Mouse (Mus musculus): ENCODE measurements around the gene Slc2a5. TPM values are rescaled to one million over a fixed set of nuclear protein-coding genes. Genes with fewer than 3 reads are reported as not detected.
A peak's percentile ranks its signal among the peaks of the same experiment; 100 is the strongest.

Gene Slc2a5
- polyA plus RNA-seq, 1 experiment from 2014 or later = 2.0 TPM

GRCm38 (mm10) chr4:150128571-150128970 lies 9.5 kb downstream of the Slc2a5 start:
- H3K9ac ChIP-seq = no peak overlapping the region
- H3K36me3 ChIP-seq = no peaks in the 10 kb centered on the region
- H3K9me3 ChIP-seq = no peaks in the 10 kb centered on the region
- no peak overlapping the region for H3K4me3 ChIP-seq
- WGBS = 49% methylated on average over 8 of the region's 8 CpGs
- no peaks in the 10 kb centered on the region; the same call in 1 of the 2 replicates for H3K27me3 ChIP-seq
- H3K27ac ChIP-seq = no peak overlapping the region
- no peak for ATAC-seq (ENCODE audit: insufficient number of reproducible peaks, low FRiP score, low TSS enrichment, low read depth)
- H3K4me1 ChIP-seq = peaks cover 4% of the 10 kb centered on the region; the same call in 1 of the 2 replicates
- no peak overlapping the region for H3K4me2 ChIP-seq

- no peaks in the 10 kb centered on the region for H3K9me3 ChIP-seq
- no peaks in the 10 kb centered on the region; the same call in 1 of the 2 replicates for H3K27me3 ChIP-seq
- 17% methylated on average over 2 of the region's 2 CpGs for WGBS
- no peaks in the 10 kb centered on the region for H3K36me3 ChIP-seq
- ATAC-seq (ENCODE audit: insufficient number of reproducible peaks, low FRiP score, low TSS enrichment, low read depth) = no peak
- H3K4me2 ChIP-seq = no peak overlapping the region
- no peak overlapping the region for H3K4me3 ChIP-seq
- no peak overlapping the region for H3K9ac ChIP-seq
- no peak overlapping the region for H3K27ac ChIP-seq
- H3K4me1 ChIP-seq = peaks cover 4% of the 10 kb centered on the region; the same call in 1 of the 2 replicates
These were observed 11.6 kb downstream of the Slc2a5 start for GRCm38 (mm10) chr4:150130661-150131060.

GRCm38 (mm10) chr4:150132692-150133271 lies 13.7 kb downstream of the Slc2a5 start:
- 25% methylated on average over 24 of the region's 24 CpGs for WGBS
- Histone ChIP-seq H3K9ac (no peak overlapping the region), H3K27ac (no peak overlapping the region), H3K4me2 (peak overlapping the region; percentile 44), H3K36me3 (no peaks in the 10 kb centered on the region), H3K4me1 (peaks cover 7% of the 10 kb centered on the region), H3K4me3 (peak overlapping the region; percentile 25), H3K9me3 (no peaks in the 10 kb centered on the region), H3K27me3 (no peaks in the 10 kb centered on the region; the same call in 1 of the 2 replicates)
- no peak for ATAC-seq (ENCODE audit: insufficient number of reproducible peaks, low FRiP score, low TSS enrichment, low read depth)

GRCm38 (mm10) chr4:150135254-150135653 lies 16.2 kb downstream of the Slc2a5 start:
- no peaks in the 10 kb centered on the region for H3K36me3 ChIP-seq
- H3K4me2 ChIP-seq = no peak overlapping the region
- no peaks in the 10 kb centered on the region; the same call in 1 of the 2 replicates for H3K27me3 ChIP-seq
- H3K9me3 ChIP-seq = no peaks in the 10 kb centered on the region
- 83% methylated on average over 7 of the region's 7 CpGs for whole genome bisulfite sequencing
- ATAC-seq (ENCODE audit: insufficient number of reproducible peaks, low FRiP score, low TSS enrichment, low read depth) = no peak
- peaks cover 15% of the 10 kb centered on the region for H3K4me1 ChIP-seq
- no peak overlapping the region for H3K4me3 ChIP-seq
- no peak overlapping the region for H3K27ac ChIP-seq
- no peak overlapping the region for H3K9ac ChIP-seq

GRCm38 (mm10) chr4:150136693-150137092 lies 17.6 kb downstream of the Slc2a5 start:
- Histone ChIP-seq H3K27me3 (no peaks in the 10 kb centered on the region; the same call in 1 of the 2 replicates), H3K9me3 (no peaks in the 10 kb centered on the region), H3K27ac (no peak overlapping the region), H3K4me1 (peaks cover 15% of the 10 kb centered on the region), H3K36me3 (no peaks in the 10 kb centered on the region), H3K4me2 (no peak overlapping the region), H3K4me3 (no peak overlapping the region), H3K9ac (no peak overlapping the region)
- 11% methylated on average over 10 of the region's 10 CpGs for WGBS
- no peak for ATAC-seq (ENCODE audit: insufficient number of reproducible peaks, low FRiP score, low TSS enrichment, low read depth)

- no peaks in the 10 kb centered on the region; the same call in 1 of the 2 replicates for H3K27me3 ChIP-seq
- peaks cover 15% of the 10 kb centered on the region for H3K4me1 ChIP-seq
- peak overlapping the region; percentile 39; the same call in 1 of the 2 replicates for H3K4me2 ChIP-seq
- H3K9me3 ChIP-seq = no peaks in the 10 kb centered on the region
- no peak overlapping the region; the same call in 1 of the 2 replicates for H3K27ac ChIP-seq
- H3K9ac ChIP-seq = no peak overlapping the region
- 82% methylated on average over 7 of the region's 7 CpGs for WGBS
- no peak overlapping the region for H3K4me3 ChIP-seq
- no peaks in the 10 kb centered on the region for H3K36me3 ChIP-seq
- no peak for ATAC-seq (ENCODE audit: insufficient number of reproducible peaks, low FRiP score, low TSS enrichment, low read depth)
These were observed 18.4 kb downstream of the Slc2a5 start for GRCm38 (mm10) chr4:150137368-150138083.

GRCm38 (mm10) chr4:150138084-150138543 lies 19.0 kb downstream of the Slc2a5 start:
- 18% methylated on average over 9 of the region's 9 CpGs for WGBS
- Histone ChIP-seq H3K9ac (no peak overlapping the region), H3K27ac (no peak overlapping the region; the same call in 1 of the 2 replicates), H3K9me3 (no peaks in the 10 kb centered on the region), H3K4me3 (peak overlapping the region; percentile 25), H3K4me1 (peaks cover 11% of the 10 kb centered on the region), H3K4me2 (peak overlapping the region; percentile 39), H3K36me3 (no peaks in the 10 kb centered on the region), H3K27me3 (no peaks in the 10 kb centered on the region)
- ATAC-seq (ENCODE audit: insufficient number of reproducible peaks, low FRiP score, low TSS enrichment, low read depth) = peak; percentile 42; the same call in 1 of the 2 replicates

- H3K4me3 ChIP-seq = no peak overlapping the region
- ATAC-seq (ENCODE audit: insufficient number of reproducible peaks, low FRiP score, low TSS enrichment, low read depth) = no peak
- no peaks in the 10 kb centered on the region for H3K9me3 ChIP-seq
- H3K27ac ChIP-seq = no peak overlapping the region
- no peak overlapping the region for H3K9ac ChIP-seq
- 63% methylated on average over 13 of the region's 13 CpGs for WGBS
- H3K27me3 ChIP-seq = no peaks in the 10 kb centered on the region
- H3K4me1 ChIP-seq = peaks cover 11% of the 10 kb centered on the region
- H3K36me3 ChIP-seq = no peaks in the 10 kb centered on the region
- H3K4me2 ChIP-seq = no peak overlapping the region
These were observed 20.0 kb downstream of the Slc2a5 start for GRCm38 (mm10) chr4:150139090-150139489.

- 76% methylated on average over 7 of the region's 7 CpGs for WGBS
These were observed 21.3 kb downstream of the Slc2a5 start for GRCm38 (mm10) chr4:150140346-150140745.

GRCm38 (mm10) chr4:150144242-150144641 lies 25.2 kb downstream of the Slc2a5 start:
- H3K9me3 ChIP-seq = no peaks in the 10 kb centered on the region
- no peak overlapping the region for H3K9ac ChIP-seq
- no peak for ATAC-seq (ENCODE audit: insufficient number of reproducible peaks, low FRiP score, low TSS enrichment, low read depth)
- no peaks in the 10 kb centered on the region for H3K36me3 ChIP-seq
- 22% methylated on average over 12 of the region's 12 CpGs for WGBS
- no peaks in the 10 kb centered on the region for H3K27me3 ChIP-seq
- H3K27ac ChIP-seq = no peak overlapping the region
- no peak overlapping the region for H3K4me3 ChIP-seq
- H3K4me2 ChIP-seq = no peak overlapping the region
- no peaks in the 10 kb centered on the region for H3K4me1 ChIP-seq

More at GRCm38 (mm10) chr4:150140346-150140745, 21.3 kb downstream of the Slc2a5 start:
- no peak overlapping the region for H3K9ac ChIP-seq
- no peak overlapping the region for H3K4me3 ChIP-seq
- H3K27ac ChIP-seq = no peak overlapping the region
- no peaks in the 10 kb centered on the region for H3K9me3 ChIP-seq
- peaks cover 11% of the 10 kb centered on the region for H3K4me1 ChIP-seq
- no peaks in the 10 kb centered on the region for H3K27me3 ChIP-seq
- ATAC-seq (ENCODE audit: insufficient number of reproducible peaks, low FRiP score, low TSS enrichment, low read depth) = no peak
- no peaks in the 10 kb centered on the region for H3K36me3 ChIP-seq
- no peak overlapping the region for H3K4me2 ChIP-seq

- Histone ChIP-seq H3K27me3 (no peaks in the 10 kb centered on the region), H3K9me3 (no peaks in the 10 kb centered on the region), H3K4me3 (no peak overlapping the region), H3K9ac (no peak overlapping the region), H3K4me1 (no peaks in the 10 kb centered on the region), H3K36me3 (no peaks in the 10 kb centered on the region), H3K27ac (no peak overlapping the region), H3K4me2 (no peak overlapping the region)
- ATAC-seq (ENCODE audit: insufficient number of reproducible peaks, low FRiP score, low TSS enrichment, low read depth) = no peak
- 65% methylated on average over 4 of the region's 4 CpGs for WGBS
These were observed 27.2 kb downstream of the Slc2a5 start for GRCm38 (mm10) chr4:150146286-150146685.

GRCm38 (mm10) chr4:150151045-150151444 lies 32.0 kb downstream of the Slc2a5 start:
- 83% methylated on average over 7 of the region's 7 CpGs for WGBS
- no peak for ATAC-seq (ENCODE audit: insufficient number of reproducible peaks, low FRiP score, low TSS enrichment, low read depth)

More at GRCm38 (mm10) chr4:150151045-150151444, 32.0 kb downstream of the Slc2a5 start:
- Histone ChIP-seq H3K4me2 (no peak overlapping the region), H3K27ac (no peak overlapping the region), H3K4me1 (no peaks in the 10 kb centered on the region), H3K27me3 (no peaks in the 10 kb centered on the region), H3K9me3 (no peaks in the 10 kb centered on the region), H3K4me3 (no peak overlapping the region), H3K36me3 (no peaks in the 10 kb centered on the region), H3K9ac (no peak overlapping the region)
